Mouse (Mus musculus) MEL (cell line): ENCODE results near the gene Sipa1l3. TPM values are rescaled to one million over a fixed set of nuclear protein-coding genes. Genes with fewer than 3 reads are reported as not detected.

Experiments used
- DNase-seq: peaks from one replicate; pipeline ENCODE4 v3.0.0; 2011; ENCODE audit warnings: low read depth, low spot score
- H3K27ac ChIP-seq: 2 replicates; pipeline ENCODE4 v1.5.1; 2012; ENCODE audit warnings: low read depth, mild to moderate bottlenecking, control low read depth, low read length, moderate library complexity; ENCODE audit not compliant: control insufficient read depth
- H3K27me3 ChIP-seq, 2 experiments: fragments of 150-350 bp in 1 of 2; sonication (generic) in 1 of 2; 2 replicates each; pipeline ENCODE4 v1.6.1; 2012; ENCODE audit warnings: low read length in 2 of 2, mild to moderate bottlenecking in 2 of 2, improper control_type of control experiment in 1 of 2, moderate library complexity in 1 of 2; ENCODE audit not compliant: insufficient read depth in 2 of 2, control insufficient read depth in 1 of 2
- H3K36me3 ChIP-seq, 2 experiments: 2 replicates each; pipeline ENCODE4 v1.6.1; 2012 to 2014; ENCODE audit warnings: low read length in 2 of 2, improper control_type of control experiment in 1 of 2, inconsistent platforms in 1 of 2, mild to moderate bottlenecking in 1 of 2; ENCODE audit not compliant: insufficient read depth in 2 of 2, control insufficient read depth in 1 of 2
- H3K4me1 ChIP-seq, 2 experiments: fragments of 150-350 bp in 1 of 2; sonication (generic) in 1 of 2; 2 replicates each; pipeline ENCODE4 v1.6.1; 2012; ENCODE audit warnings: low read length in 2 of 2, improper control_type of control experiment in 1 of 2, mild to moderate bottlenecking in 1 of 2; ENCODE audit not compliant: insufficient read depth in 2 of 2, control insufficient read depth in 1 of 2
- H3K4me3 ChIP-seq, 2 experiments: fragments of 150-350 bp in 1 of 2; sonication (generic) in 1 of 2; 2 replicates each; pipeline ENCODE4 v1.5.1; 2012; ENCODE audit warnings: low read depth in 2 of 2, low read length in 2 of 2, mild to moderate bottlenecking in 2 of 2, moderate library complexity in 2 of 2, control low read depth in 1 of 2, improper control_type of control experiment in 1 of 2; ENCODE audit not compliant: control insufficient read depth in 1 of 2, insufficient read depth in 1 of 2
- H3K79me2 ChIP-seq: 2 replicates; pipeline ENCODE4 v1.6.1; 2012; ENCODE audit warnings: mild to moderate bottlenecking, low read length, moderate library complexity; ENCODE audit not compliant: control insufficient read depth, poor library complexity, insufficient read depth
- H3K9ac ChIP-seq: 2 replicates; pipeline ENCODE4 v1.6.1; 2012; ENCODE audit warnings: low read depth, mild to moderate bottlenecking, control low read depth, low read length, moderate library complexity; ENCODE audit not compliant: control insufficient read depth, poor library complexity, severe bottlenecking
- H3K9me3 ChIP-seq: fragments of 150-350 bp; sonication (generic); replicated peaks from 2 replicates; pipeline ENCODE4 v1.6.1; 2012; ENCODE audit warnings: mild to moderate bottlenecking, low read length, improper control_type of control experiment, moderate library complexity; ENCODE audit not compliant: insufficient read depth
- CHD1 ChIP-seq: IDR thresholded peaks from 2 replicates; pipeline ENCODE4 v1.6.1; 2012; ENCODE audit warnings: low read depth, mild to moderate bottlenecking, inconsistent platforms, low read length, improper control_type of control experiment
- CTCF ChIP-seq, 3 experiments: IDR thresholded peaks in 2 of 3; conservative IDR thresholded peaks in 1 of 3; 2 replicates each; pipeline ENCODE4 v1.5.1; 2011 to 2012; ENCODE audit warnings: low read length in 3 of 3, low read depth in 2 of 3, mild to moderate bottlenecking in 2 of 3, improper control_type of control experiment in 1 of 3, inconsistent platforms in 1 of 3, mixed read lengths in 1 of 3, moderate library complexity in 1 of 3; ENCODE audit not compliant: control insufficient read depth in 1 of 3, insufficient read depth in 1 of 3, poor library complexity in 1 of 3, severe bottlenecking in 1 of 3
- E2F4 ChIP-seq: IDR thresholded peaks from 2 replicates; pipeline ENCODE4 v1.6.1; 2011; ENCODE audit warnings: low read depth, low read length, improper control_type of control experiment, borderline replicate concordance
- EP300 ChIP-seq, 2 experiments: IDR thresholded peaks; 2 replicates each; pipeline ENCODE4 v1.6.1; 2011; ENCODE audit warnings: improper control_type of control experiment in 2 of 2, low read length in 2 of 2, low read depth in 1 of 2, mild to moderate bottlenecking in 1 of 2
- JUND ChIP-seq: IDR thresholded peaks from 2 replicates; pipeline ENCODE4 v1.6.1; 2011; ENCODE audit warnings: low read depth, mild to moderate bottlenecking, improper control_type of control experiment, low read length
- MAX ChIP-seq: IDR thresholded peaks from 2 replicates; pipeline ENCODE4 v1.6.1; 2011; ENCODE audit warnings: low read length, improper control_type of control experiment
- MEF2A ChIP-seq: IDR thresholded peaks from 2 replicates; pipeline ENCODE4 v1.6.1; 2014; ENCODE audit warnings: low read depth, mild to moderate bottlenecking, inconsistent platforms, low read length, improper control_type of control experiment; ENCODE audit not compliant: poor library complexity, insufficient replicate concordance, severe bottlenecking; ENCODE audit errors: extremely low read depth
- NRF1 ChIP-seq: IDR thresholded peaks from 2 replicates; pipeline ENCODE4 v1.6.1; 2014; ENCODE audit warnings: low read depth, mild to moderate bottlenecking, inconsistent platforms, low read length, improper control_type of control experiment, moderate library complexity; ENCODE audit not compliant: poor library complexity, insufficient read depth, severe bottlenecking
- POLR2A ChIP-seq, 2 experiments: IDR thresholded peaks; 2 replicates each; pipeline ENCODE4 v1.6.1; 2011 to 2012; ENCODE audit warnings: low read length in 2 of 2, mild to moderate bottlenecking in 2 of 2, control low read depth in 1 of 2, improper control_type of control experiment in 1 of 2, low read depth in 1 of 2, moderate library complexity in 1 of 2; ENCODE audit not compliant: control insufficient read depth in 1 of 2, insufficient read depth in 1 of 2, poor library complexity in 1 of 2
- POLR2AphosphoS5 ChIP-seq: IDR thresholded peaks from 2 replicates; pipeline ENCODE4 v1.6.1; 2012; ENCODE audit warnings: low read depth, borderline replicate concordance, mild to moderate bottlenecking, inconsistent platforms, low read length, moderate library complexity, mixed read lengths
- RAD21 ChIP-seq: IDR thresholded peaks from 2 replicates; pipeline ENCODE4 v1.6.1; 2011; ENCODE audit warnings: mild to moderate bottlenecking, low read depth, low read length, improper control_type of control experiment
- RCOR1 ChIP-seq: IDR thresholded peaks from 2 replicates; pipeline ENCODE4 v1.6.1; 2012; ENCODE audit warnings: low read depth, mild to moderate bottlenecking, inconsistent platforms, low read length, improper control_type of control experiment
- SIN3A ChIP-seq: IDR thresholded peaks from 2 replicates; pipeline ENCODE4 v1.6.1; 2012; ENCODE audit warnings: low read length, improper control_type of control experiment, inconsistent platforms
- SMC3 ChIP-seq: IDR thresholded peaks from 2 replicates; pipeline ENCODE4 v1.6.1; 2011; ENCODE audit warnings: low read depth, low read length, improper control_type of control experiment
- TAL1 ChIP-seq: IDR thresholded peaks from 2 replicates; pipeline ENCODE4 v1.6.1; 2012; ENCODE audit warnings: mild to moderate bottlenecking, inconsistent platforms, low read length, moderate library complexity, mixed read lengths
- TCF12 ChIP-seq: IDR thresholded peaks from 2 replicates; pipeline ENCODE4 v1.6.1; 2014; ENCODE audit warnings: low read depth, mild to moderate bottlenecking, inconsistent platforms, low read length, improper control_type of control experiment, moderate library complexity
- ZC3H11A ChIP-seq: IDR thresholded peaks from 2 replicates; pipeline ENCODE4 v1.6.1; 2012; ENCODE audit warnings: low read depth, mild to moderate bottlenecking, inconsistent platforms, low read length, improper control_type of control experiment
- ZNF384 ChIP-seq: IDR thresholded peaks from 2 replicates; pipeline ENCODE4 v1.6.1; 2012; ENCODE audit warnings: low read depth, mild to moderate bottlenecking, inconsistent platforms, low read length, improper control_type of control experiment
- polyA plus RNA-seq, 2 experiments: library from polyadenylated mRNA; stranded (reverse) in 1 of 2; unstranded in 1 of 2; fragments of >175 nt in 1 of 2; fragments of >200 nt in 1 of 2; gene quantifications; 2 replicates each; pipeline versions ENCODE4 v1.2.1 to v1.2.4; 2012; ENCODE audit warnings: low replicate concordance in 2 of 2, low read depth in 1 of 2; ENCODE audit not compliant: insufficient read length in 2 of 2, insufficient read depth in 1 of 2, missing spikeins in 1 of 2
- total RNA-seq: library from RNA; depleted of rRNA; stranded (reverse); fragments of 300-350 nt; gene quantifications from 2 replicates; pipeline ENCODE4 v1.2.3, GENCODE M21; 2012

Gene Sipa1l3
- total and polyA plus RNA-seq, 3 experiments, result 14.9 to 49.4 TPM; not detected in 1

DNA sequence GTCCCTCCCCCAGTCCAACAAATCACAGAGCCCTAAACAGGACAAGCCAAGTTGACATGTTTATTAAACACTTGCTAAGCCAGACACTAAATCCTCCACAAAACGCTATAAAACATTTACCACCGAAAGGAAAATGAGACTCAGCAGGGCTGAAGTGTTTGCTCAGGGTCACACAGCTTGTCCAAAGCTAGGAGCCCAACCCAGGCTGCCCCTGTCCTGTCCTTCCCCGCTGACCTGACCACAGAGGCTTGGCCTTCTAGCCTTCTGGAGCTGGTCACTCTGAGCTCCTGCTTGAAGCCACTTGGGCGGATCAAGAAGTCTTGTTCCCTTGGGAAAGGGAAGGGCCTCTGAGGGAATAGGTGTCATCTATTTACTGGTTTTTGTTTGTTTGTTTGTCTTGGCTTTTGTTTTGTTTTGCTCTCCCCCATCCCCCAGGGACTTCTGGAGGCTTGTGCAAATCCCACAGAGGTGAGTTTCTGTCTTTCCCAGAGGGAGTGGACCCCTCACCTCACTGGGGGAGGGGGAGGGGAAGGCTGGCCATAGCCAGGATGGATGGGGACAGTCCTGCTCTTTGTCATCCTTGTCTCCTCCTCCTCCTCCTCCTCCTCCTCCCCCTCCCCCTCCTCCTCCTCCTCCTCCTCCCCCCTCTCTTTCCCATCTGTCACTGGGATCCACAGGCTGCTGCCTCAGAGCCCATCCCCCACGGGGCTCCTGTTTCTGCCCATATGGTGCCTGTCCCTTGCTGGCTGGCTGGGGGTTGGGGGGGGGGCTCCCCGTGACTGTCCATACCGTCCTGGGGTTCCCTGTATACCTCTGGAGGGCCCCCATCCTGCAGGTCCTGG is 226.6 kb downstream of the Sipa1l3 start:
- TF ChIP-seq POLR2AphosphoS5, result no peak
- TF ChIP-seq RCOR1, result no peak
- TF ChIP-seq CHD1, result no peak
- TF ChIP-seq ZNF384, result no peak
- TF ChIP-seq JUND, result no peak
- no peak for TF ChIP-seq CTCF (IDR thresholded peaks at IDR 0.05 in 2 of 3, conservative IDR thresholded peaks at IDR 0.05 in 1 of 3; ENCODE audit: control insufficient read depth in 1 of 3, insufficient read depth in 1 of 3, low read depth in 2 of 3, low read length in 3 of 3, poor library complexity in 1 of 3, severe bottlenecking in 1 of 3)
- TF ChIP-seq SIN3A, result no peak
- no peak for TF ChIP-seq TCF12
- TF ChIP-seq SMC3, result no peak
- TF ChIP-seq MAX, result no peak
- TF ChIP-seq RAD21, result no peak
- TF ChIP-seq POLR2A (IDR thresholded peaks at IDR 0.05; ENCODE audit: control insufficient read depth in 1 of 2, insufficient read depth in 1 of 2, low read depth in 1 of 2, low read length in 2 of 2, poor library complexity in 1 of 2), result no peak
- TF ChIP-seq NRF1, result no peak
- TF ChIP-seq ZC3H11A, result no peak
- TF ChIP-seq EP300 (IDR thresholded peaks at IDR 0.05; ENCODE audit: low read depth in 1 of 2, low read length in 2 of 2), result no peak
- Histone ChIP-seq H3K36me3 (no peaks in the 10 kb centered on the region; a peak in 1 of 4 replicates), H3K79me2 (no peaks in the 10 kb centered on the region), H3K9ac (no peak overlapping the region), H3K4me1 (peaks cover 5 to 12% of the 10 kb centered on the region in 2 experiments; a peak in 1 of 4 replicates), H3K9me3 (no peaks in the 10 kb centered on the region), H3K4me3 (no peak overlapping the region), H3K27ac (no peak overlapping the region), H3K27me3 (no peaks in the 10 kb centered on the region)
- DNase-seq, result no peak

DNA sequence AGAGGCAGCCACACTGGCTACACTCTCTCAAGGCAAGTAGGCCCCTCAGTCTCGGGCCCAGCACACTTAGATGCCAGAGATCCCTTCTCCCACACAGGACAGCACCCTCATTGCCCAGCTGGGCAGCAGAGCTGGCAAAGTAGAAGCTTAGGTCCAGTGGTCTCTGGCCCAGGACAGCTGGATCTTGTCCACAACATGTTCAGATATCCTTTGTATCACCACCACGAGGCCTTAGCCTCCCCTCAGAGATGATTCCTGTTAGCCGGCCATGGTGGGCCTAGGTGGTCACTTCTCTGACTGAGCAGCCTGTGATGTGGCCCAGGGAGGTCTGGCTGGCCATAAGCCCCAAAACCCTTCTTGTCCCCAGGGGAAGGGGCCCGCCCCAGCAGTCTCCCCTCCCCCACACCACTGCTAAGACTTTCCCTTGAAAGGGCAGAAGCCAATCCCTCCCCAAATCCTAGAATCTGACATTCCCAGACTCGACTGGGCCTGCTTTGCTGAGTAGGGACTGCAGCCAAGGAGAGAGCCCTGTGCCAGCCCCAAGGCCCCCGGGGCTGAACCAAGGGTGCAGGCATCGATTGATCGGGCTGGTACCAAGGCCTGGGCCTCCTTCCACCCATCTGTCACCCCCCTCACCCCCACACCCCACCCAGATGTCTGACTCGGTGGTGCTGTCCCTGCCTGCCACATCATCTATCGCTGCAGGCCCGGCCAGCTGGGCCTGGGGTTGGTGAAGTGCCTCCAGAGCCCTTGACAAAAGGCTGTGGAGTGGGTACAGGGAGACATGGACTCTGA is 227.6 kb downstream of the Sipa1l3 start:
- Histone ChIP-seq H3K36me3 (no peaks in the 10 kb centered on the region; a peak in 1 of 4 replicates), H3K4me3 (no peak overlapping the region), H3K9ac (no peak overlapping the region), H3K4me1 (peaks cover 5 to 12% of the 10 kb centered on the region in 2 experiments; a peak in 1 of 4 replicates), H3K27ac (no peak overlapping the region), H3K9me3 (no peaks in the 10 kb centered on the region), H3K27me3 (no peaks in the 10 kb centered on the region), H3K79me2 (no peaks in the 10 kb centered on the region)
- DNase-seq, result no peak
- no peak for TF ChIP-seq E2F4
- TF ChIP-seq MEF2A, result no peak
- no peak for TF ChIP-seq TAL1
